Mouse (Mus musculus) right cerebral cortex, postnatal 10 days (tissue): Measurements from ENCODE around the gene Aars2.
A peak's percentile ranks its signal among the peaks of the same experiment; 100 is the strongest.

Source experiments
- DNase-seq, 2 experiments: peaks; one replicate each; pipeline ENCODE4 v3.0.0; 2021; ENCODE audit warnings: low spot score in 2 of 2

Gene Aars2

DNA sequence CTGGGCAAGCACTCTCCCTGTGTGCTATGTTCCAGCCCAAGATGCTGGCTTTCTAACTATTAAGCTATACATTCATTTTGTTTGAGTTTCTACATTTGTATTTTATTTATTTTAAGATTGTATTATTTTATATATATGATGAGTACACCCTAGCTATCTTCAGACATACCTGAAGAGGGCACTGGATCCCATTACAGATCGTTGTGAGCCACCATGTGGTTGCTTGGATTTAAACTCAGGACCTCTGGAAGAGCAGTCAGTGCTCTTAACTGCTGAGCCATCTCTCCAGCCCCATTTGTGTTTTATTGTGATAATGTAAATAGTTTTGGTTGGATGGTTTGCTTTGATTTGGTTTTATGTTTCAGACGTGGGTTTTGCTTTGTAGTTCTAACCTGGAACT lies 7.1 kb upstream of the Aars2 start:
- DNase-seq = no peak

DNA sequence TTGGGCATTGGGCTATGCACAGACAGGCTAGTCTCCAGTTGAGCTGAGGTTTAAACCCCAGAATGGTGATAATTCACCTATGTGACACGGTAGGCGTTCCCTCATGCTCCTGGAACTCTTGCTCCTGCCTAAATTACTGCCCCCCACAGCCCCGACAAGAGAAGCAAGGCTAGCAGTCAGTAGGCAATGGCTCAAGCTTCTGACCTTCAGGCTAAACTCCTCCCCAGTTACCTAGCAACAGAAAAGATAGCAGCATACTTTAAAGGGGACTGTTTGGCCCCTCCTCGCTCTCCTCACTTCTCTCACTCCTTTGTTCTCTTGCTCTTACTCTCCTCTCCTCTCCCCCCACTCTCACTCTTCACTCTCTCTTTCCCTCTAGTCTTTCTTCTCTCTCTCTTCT lies 5.7 kb upstream of the Aars2 start:
- no peak for DNase-seq

DNA sequence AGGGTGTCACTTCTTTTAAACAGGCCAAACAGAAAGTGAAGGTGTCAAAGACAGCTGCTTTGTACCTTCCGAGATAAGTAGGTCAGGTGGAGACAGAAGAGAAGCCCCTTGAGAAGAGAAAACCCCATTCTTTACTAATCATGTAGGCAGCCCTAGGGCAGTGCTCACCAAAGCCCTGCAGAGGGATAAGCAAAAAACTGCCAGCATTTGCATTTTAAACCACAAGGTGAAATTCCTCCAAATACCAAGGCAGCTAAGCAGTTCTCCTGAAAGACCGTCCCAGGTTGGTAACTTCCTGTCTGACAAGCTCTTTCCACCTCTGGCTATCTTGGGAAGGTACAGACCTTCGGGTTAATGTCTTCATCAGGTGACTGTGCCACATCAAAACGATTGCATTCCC lies 4.3 kb upstream of the Aars2 start:
- no peak for DNase-seq

DNA sequence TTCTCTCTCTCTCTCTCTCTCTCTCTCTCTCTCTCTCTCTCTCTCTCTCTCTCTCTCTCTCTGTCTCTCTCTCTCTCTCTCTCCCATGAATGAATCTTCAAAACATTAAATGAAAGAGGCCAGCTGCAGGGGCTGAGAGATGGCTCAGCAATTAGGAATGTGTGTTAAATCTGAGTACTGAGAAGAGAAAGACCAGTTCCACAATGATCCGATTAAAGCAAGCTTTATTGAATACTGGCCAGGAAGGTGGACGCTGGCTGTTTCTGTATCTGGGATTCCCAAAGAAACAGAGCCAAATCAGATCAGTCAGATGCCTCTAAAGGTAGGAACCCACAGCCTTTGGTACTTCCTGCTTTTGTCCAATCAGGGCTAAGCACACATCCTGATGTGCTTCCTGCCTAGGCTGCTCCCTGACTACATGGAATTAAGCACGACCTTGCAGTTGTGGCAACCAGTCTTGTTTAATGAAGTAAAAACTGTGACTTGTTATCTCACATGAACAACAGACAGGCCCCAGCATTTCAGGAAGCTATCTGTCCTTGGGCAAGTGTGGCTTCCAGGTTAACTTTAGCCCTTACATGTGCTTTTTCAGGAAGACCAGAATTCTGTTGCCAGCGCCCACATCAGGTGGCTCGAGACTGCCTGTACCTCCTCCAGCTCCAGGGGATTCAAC lies 3.2 kb upstream of the Aars2 start:
- no peak for DNase-seq

DNA sequence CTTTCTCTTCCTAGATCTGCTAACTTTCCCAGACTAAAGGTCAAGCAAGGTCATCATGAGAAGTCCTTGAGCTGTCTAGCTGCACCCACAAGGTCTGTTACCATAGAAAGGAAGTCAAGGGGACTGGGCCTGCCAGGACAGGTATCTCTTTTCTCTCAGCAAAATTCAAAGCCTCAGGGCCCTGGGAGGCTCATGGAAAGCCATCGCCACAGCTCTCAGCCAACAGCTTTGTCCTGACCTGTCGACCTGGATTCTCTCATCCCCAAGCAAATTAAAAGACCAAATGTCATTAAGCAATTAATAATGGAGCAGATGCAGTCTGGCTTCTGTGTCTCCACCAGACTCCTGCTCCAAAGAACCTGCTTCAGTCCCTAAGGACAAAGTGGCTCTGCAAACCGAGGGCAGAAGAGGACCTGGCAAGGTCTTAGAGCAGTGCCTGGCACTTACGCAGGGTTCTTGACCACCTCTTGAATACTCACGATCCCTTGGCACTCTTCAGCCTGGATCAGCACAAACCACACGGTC lies 638 bp upstream of the Aars2 start:
- no peak for DNase-seq

DNA sequence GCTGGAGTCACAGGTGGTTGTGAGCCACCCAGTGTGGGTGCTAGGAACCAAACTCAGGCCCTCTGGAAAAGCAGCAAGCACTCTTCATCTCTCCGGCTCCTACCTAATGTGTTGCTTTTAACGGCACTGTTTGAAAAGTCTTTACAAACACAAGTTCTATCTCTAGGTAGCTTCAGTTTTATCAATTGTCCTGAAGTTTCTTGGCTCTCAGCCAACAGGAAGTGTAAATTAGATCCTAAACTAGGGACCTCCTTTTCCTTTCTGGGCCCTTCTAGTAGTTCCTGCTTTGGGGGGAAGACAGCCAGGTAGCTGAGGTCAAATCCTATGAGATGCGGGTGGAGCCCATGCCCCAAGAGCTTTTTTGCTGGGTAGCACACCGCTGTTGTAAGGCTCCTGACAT lies 4.2 kb downstream of the Aars2 start:
- no peak for DNase-seq

DNA sequence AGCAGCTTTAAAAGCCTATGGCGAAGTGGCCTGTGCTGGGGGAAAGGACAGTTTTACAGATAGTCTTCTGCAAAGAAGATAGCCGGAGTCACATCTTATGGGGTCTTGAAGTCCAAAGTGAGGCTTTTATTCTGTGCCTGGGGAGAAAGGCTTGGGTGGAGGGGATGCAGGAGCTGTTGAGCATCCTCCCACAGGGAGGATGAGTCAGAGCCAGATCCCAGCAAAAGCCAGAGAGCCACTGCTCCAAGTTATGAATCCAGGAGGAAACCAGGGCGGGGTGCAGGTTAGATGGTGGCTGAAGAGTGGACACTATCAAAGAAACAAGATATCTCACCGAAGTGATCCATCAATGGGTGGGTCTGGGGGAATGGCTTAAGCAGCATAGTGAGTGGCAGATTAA lies 5.1 kb downstream of the Aars2 start:
- DNase-seq = no peak

DNA sequence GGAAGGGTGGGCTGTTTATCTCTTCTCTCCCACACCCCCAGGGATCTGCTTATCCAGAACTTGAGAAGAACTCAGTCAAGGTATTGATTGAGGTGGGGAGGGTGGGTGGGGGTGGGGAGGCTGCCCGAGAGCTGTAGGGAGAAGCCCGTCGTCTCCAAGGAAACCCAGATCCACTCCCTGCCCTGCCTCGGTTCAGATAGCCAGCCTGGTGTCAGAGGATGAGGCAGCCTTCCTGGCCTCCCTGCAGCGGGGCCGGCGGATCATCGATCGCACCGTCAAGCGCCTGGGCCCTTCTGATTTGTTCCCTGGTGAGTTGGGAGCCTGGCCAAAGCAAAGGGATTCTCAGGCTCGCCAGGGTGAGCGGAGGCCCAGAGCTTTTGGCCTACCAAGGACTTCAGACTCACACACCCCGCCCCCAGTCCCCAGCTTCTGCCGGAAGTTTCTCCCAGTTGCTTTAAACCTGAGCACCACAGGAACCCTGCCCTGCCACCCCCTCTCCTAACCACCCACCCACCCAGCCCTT lies 8.6 kb downstream of the Aars2 start:
- DNase-seq = no peak

DNA sequence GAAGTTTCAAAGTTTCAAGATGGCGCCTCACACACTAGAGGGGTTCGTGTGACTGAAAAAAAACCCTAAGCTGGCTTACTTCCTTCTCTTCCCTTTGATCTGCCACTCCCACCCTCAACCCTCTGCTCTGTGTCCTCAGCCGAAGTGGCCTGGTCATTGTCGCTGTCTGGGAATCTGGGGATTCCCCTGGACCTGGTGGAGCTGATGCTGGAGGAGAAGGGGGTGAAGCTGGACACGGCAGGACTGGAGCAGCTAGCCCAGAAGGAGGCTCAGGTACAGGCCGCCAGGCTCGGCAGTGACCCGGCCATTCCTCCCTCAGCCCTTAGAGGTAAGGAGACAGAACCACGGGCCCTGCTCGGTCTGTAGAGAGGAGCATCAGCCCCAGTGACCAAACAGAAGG lies 9.2 kb downstream of the Aars2 start:
- no peak for DNase-seq

DNA sequence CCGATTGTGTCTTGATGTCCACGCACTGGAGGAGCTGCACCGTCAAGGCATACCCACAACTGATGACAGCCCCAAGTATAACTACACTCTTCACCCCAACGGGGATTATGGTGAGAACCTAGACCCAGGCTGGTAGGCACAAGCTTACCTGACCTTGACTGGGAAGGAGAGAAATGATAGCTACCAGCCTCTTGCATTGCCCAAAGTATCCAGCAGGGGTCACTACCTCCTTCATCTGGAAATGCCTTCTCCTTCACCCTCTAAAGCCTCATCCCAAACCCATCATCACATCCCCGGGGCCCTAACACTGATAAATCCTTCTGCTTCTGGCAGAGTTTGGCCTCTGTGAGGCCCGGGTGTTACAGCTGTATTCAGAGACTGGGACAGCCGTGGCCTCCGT lies 9.8 kb downstream of the Aars2 start:
- DNase-seq = peak; percentile 78 to 87

DNA sequence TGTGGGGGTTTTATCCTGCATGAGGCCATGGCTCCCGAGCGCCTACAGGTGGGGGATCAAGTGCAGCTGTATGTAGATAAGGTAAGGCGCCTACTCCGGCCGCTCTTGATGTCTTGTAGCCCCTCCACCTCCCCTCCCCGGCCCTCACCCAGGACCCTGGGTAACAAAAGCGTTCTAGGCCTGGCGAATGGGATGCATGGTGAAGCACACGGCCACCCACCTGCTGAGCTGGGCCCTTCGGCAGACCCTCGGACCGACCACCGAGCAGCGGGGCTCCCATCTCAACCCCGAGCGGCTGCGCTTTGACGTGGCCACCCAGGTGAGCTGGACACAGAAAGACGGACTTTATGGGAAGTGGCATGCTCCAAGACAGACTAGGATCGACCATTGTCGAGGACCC lies 10.5 kb downstream of the Aars2 start:
- no peak for DNase-seq

DNA sequence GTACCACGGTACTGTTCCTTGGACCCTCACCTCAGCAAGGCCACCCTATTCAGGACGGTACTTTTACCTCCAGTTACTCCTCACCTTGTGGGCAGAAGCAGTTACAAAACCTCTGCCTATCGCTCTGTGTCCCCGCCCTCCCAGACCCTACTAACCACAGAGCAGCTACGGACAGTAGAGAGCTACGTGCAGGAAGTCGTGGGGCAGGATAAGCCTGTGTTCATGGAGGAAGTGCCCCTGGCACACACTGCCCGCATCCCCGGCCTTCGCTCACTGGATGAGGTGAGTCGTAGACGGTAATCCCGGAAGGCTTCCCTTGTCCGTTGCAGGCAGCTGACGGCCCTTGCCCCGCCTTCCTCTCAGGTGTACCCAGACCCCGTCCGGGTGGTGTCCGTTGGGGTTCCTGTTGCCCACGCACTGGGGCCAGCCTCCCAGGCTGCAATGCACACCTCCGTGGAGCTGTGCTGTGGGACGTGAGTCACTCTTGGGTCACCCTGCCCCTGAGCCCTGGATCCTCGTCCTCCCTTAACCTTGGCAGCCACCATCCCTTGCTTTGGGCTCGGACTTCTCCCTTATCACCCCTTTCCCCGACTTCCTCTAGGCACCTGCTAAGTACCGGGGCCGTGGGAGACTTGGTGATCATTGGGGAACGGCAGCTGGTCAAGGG lies 11.0 kb downstream of the Aars2 start:
- no peak for DNase-seq

DNA sequence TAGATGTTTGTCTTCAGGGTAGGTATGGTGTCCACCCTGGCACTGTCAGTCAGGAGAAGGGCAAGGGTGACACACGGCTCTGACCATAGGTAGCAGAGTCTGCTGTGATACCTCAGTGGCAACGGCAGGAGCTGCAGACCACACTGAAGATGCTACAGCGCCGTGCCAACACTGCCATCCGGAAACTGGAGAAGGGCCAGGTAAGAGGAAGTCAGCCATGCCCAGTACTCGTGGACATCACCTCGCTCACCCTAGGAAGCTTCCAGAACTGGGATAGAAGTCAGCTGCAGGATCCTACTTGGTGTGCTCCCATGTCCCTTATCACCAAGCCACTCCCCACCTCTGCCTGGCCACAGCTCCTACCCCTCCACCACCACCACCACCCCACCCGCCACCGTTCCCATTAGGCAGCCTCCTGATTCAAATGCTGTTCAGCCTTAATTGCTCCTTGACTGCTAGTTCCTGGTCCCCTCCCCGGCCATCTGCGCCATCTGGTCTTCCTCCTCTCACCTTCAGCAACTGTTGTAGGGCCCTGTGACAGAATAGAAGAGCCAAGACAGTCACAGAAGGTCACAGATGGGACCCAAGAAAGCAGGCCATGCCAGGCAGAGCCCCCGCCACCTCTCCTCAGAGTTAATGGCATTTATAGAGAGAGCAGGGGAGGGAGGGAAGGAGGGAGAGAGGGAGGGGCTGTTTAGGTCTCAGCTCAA lies 12.3 kb downstream of the Aars2 start:
- DNase-seq = no peak

DNA sequence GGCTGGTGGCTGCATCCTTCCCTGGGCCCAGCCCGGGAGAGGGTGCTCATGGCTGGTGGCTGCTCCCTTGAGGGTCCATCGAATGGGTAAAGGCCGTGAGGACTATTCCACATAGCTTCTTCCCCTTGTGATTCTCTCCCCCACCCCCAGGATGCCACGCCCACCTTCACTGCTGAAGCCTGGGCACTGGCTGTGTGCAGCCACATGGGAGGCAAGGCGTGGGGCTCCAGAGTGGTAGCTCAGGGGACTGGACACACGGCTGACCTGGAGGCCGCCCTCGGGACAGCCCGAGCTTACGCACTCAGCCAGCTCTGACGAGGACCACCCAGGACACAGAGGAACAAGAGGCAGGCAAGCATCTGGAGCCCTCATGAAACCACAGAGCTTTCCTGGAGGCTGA lies 13.5 kb downstream of the Aars2 start:
- DNase-seq = no peak

DNA sequence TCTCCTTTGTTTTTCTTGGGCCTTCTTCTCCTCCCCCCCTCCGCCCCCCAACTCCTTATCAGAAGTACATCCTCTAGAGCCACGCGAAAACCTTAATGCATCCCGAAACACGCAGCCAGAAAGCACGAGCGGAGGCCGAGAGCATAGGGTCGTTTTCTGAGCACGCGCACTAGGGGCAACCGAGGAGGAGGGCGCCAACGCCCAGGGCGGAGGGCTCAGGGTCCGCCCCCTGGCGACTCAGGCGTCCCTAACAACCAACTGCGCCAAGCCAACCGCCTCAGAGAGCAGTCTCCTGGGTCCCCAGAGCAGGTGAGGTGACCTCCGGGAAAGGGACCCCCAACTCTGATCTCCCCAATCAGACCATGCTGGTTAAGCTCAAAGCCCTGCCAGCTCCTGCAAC lies 16.6 kb downstream of the Aars2 start, which contains the start of gene Tcte1:
Tcte1 (plus strand) TSS at position 172 of the 400 bp plus-strand sequence.
- DNase-seq = peak in 1 of 2 experiments; percentile 61

DNA sequence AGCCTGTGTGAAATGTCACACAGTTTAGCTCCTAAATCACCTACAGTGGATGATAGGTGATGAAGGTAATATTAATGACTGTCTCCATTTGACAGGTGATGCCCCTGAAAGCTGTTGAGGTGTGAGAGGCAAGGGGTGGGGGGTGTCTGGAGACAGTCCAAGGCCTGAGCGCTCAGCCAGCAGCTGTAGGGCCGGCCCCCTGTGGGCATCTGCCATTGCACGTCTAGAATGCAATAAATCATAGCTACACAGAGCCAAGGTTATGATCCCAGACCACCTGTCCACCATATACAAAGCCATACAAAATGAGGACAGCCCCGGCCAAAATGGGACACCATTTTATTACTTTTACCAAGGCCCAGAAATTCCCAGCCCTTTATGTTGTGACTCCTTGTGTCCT lies 18.3 kb downstream of the Aars2 start:
- no peak for DNase-seq

DNA sequence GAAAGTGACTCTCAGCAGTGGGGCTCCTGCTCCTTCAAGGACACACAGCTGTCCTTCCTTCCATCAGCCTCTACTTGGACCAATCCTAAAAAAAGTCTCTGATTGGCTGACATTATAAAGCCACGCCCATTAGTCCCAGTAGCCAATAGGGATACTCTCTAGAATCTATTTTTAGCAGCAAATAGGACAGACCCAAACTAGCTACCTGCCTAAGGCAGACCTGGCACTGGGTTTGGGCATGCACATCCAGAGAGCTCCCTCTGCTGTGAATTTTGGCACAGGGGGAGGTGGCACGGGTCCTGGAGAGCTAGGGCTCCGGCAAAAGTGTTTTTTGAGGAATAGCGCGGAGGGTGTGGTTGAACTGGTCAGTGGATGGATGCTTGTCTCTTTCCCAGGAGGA lies 19.9 kb downstream of the Aars2 start:
- no peak for DNase-seq

DNA sequence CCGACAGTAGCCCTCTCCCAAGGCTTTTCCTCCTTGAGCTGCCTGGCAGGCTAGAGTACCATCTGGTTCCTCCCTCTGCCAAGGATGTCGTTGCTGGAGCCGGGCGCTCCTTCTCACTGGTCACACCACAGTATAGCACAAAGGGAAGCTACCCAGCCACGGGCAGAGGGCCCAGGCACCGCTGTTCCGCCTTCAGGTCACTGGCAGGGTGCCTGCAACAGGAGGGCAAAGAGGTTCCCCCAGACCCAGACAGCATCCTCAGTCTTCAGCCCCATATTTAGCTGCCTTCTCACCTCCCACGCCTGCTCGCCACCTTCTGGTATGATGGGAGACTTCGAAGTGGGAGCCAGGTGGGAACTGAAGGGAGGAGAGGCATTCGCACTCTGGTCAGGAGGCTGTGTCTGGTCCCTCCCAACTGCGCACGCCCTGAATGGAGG lies 23.7 kb downstream of the Aars2 start:
- peak; percentile 77 to 78 for DNase-seq

DNA sequence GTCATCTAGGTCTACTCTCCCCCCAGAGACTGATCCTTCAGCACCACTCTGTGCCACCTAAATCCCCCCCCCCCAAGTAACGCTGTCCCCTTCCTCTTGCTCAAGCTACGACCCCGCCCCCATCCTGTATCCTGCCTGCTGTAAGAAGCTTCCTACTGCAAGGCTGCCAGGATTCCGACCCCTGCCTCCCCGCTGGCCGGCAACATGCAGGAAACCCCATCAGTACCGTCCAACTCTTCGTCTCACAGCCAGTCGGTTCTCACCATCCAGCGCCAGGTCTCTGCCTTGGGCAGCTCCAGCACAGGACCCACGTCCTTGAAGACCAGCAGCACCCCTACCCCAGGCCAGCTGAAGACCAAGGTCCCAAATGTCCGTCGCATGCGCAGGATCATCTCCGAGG lies 26.3 kb downstream of the Aars2 start:
- no peak for DNase-seq

DNA sequence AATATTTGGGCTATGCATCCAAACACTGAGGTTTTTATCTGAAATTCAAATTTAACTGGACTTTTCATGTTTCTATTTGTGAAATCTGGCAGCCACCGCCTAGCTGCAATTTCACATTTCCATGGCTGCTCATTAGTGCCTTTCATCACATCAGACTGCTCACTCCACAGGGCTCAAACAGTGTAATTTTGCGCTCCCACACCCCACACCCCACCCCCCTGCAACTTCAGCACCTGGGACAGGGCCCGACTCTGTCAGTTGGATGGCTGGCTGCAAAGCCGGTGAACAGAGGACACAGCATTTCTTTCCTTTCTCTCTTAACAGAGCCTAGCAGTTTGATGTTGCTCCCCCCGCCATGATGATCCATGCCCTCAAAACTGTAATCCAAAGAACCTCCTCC lies 29.6 kb downstream of the Aars2 start:
- DNase-seq = no peak

DNA sequence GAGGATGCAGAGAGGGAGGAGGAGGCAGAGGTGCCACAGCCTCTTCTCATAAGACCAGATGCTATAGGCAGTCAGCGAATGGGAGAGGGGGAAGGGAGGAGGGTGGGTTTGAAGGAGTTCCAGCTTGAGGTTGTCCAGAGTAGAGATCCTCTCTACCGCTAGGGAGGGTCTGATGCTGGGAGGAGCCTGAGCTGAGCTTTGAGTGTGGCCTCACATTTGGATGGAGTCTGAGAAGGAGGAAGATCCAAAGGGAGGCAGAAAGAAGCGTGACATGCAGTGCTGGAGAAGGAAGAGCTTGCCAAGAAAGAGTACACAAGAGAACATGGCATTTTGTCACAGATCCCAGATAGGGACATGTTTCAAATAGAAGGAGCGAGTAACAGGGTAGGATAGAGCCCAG lies 31.8 kb downstream of the Aars2 start:
- DNase-seq = no peak

DNA sequence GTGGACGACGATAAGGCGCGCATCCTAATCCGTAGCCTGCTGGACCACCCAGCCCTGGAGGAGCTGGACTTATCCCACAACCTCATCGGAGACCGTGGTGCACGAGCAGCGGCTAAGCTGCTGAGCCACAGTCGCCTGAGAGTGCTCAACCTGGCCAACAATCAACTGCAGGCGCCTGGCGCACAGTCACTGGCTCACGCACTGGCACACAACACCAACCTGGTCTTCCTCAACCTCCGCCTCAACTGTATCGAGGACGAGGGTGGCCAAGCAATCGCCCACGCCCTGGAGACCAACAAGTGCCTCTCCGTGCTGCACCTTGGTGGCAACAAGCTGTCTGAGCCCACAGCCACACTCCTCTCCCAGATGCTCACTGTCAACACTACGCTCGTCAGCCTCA lies 33.0 kb downstream of the Aars2 start:
- no peak for DNase-seq

DNA sequence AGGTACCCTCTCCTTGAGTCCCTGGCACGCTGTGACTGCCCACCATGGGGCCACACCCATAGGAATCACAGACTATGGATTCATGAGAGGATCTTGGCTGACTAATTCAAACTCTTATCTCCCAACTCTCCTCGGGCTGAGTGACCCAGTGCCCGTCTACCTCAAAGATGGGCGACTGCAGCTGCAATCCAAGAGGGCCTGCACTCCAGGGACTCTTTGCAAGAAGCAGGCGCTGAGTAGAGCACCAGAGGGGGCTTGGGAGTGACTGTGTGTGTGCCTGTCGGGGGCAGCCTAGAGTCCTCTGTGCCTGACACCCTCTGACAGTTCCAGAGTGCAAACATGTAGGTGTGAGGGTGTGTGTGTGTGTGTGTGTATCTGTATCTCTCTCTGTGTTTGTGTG lies 35.5 kb downstream of the Aars2 start:
- peak in 1 of 2 experiments; percentile 42 for DNase-seq
